ENCODE assay signal across 23 mouse cellular contexts in genomic region chr1:60820981-60821380, GRCm38 (mm10).
DNase-seq lines count a peak whose midpoint lies in the region; ATAC-seq and TF ChIP-seq lines count a peak whose summit lies in the region.
"Had no signal": no experiment of that assay in that cellular context is flagged by ENCODE, and none has a peak within 500 bp of the region (broad histone marks: within the 10 kb centered on the region; RNA-seq: fewer than 3 reads in every experiment).

No protein-coding gene starts in this region.

- peak; percentile 39 for ATAC-seq in frontal cortex, adult (ENCODE audit: low TSS enrichment)
- ATAC-seq: activated CD4-positive, CD25-positive, alpha-beta regulatory T cell, adult 4 months; CD4-positive, CD25-positive, alpha-beta regulatory T cell, adult 4 months; Patski had no signal

- H3K27ac ChIP-seq in thymus, adult 2 months (ENCODE audit: control insufficient read depth, insufficient read depth, low read length), result peak overlapping the region; percentile 42; the same call in 1 of the 2 replicates

- WGBS in thymus, adult 2 months, result 42% methylated on average over 2 of the region's 2 CpGs

- H3K4me3 ChIP-seq in thymus, adult 2 months (ENCODE audit: control insufficient read depth, insufficient read depth, low read length), result no peak overlapping the region

- H3K4me1 ChIP-seq in thymus, adult 2 months (replicated peaks; ENCODE audit: control insufficient read depth, insufficient read depth, low read length), result peaks cover 19% of the 10 kb centered on the region

- TF ChIP-seq CTCF in thymus, adult 2 months (IDR thresholded peaks at IDR 0.05; ENCODE audit: borderline replicate concordance, control insufficient read depth, extremely low read depth, insufficient read depth, low read length, poor library complexity), result no peak

- DNase-seq in frontal cortex, postnatal 10 days (ENCODE audit: low spot score in 2 of 2), result no peak
- DNase-seq in thymus, adult 2 months, result no peak
- no peak for DNase-seq in thymus, postnatal 36 days
- DNase-seq in thymus, postnatal 0 days (ENCODE audit: low spot score), result peak; percentile 50
- no peak for DNase-seq in thymus, postnatal 14 days
- DNase-seq in brain, adult 2 months (ENCODE audit: low read depth, low spot score), result peak; percentile 49
- DNase-seq in cerebellum, postnatal 36 days, result no peak
- DNase-seq: adrenal gland, adult 2 months; adrenal gland, adult 8-10 months; adrenal gland, postnatal 10 days; adrenal gland, postnatal 14 days; adrenal gland, postnatal 25 days; adrenal gland, postnatal 36 days; B cell, adult 2 months; cerebellum, adult 11 months; cerebellum, adult 11-12 months; cerebellum, adult 18-20 months had no signal

- no peaks in the 10 kb centered on the region for H3K36me3 ChIP-seq in thymus, adult 2 months (ENCODE audit: control insufficient read depth, insufficient read depth, low read length)
- H3K36me3 ChIP-seq: G1E had no signal

- H3K27me3 ChIP-seq in thymus, adult 2 months (ENCODE audit: control insufficient read depth, insufficient read depth, low read length), result no peaks in the 10 kb centered on the region
- H3K27me3 ChIP-seq: CH12.LX had no signal

- TF ChIP-seq POLR2A in thymus, adult 2 months (IDR thresholded peaks at IDR 0.05; ENCODE audit: control insufficient read depth, extremely low read depth, insufficient read depth, low read length, poor library complexity), result no peak

Comparison
In these comparisons a context has a peak if more than half of its experiments do, and no peak if none do; other contexts are left out.
1. DNase-seq: peak in thymus, postnatal 0 days (single experiment) and brain, adult 2 months (single experiment); none in frontal cortex, postnatal 10 days (0 of 2), thymus, adult 2 months (single experiment), thymus, postnatal 36 days (0 of 2), thymus, postnatal 14 days (single experiment) and cerebellum, postnatal 36 days (0 of 2).